Mouse (Mus musculus) ES-E14 (cell line): ENCODE measurements around the gene Dtnbp1.

Source experiments
- HCFC1 ChIP-seq: IDR thresholded peaks from 2 replicates; pipeline ENCODE4 v1.6.1; 2012; ENCODE audit warnings: low read length, inconsistent platforms, borderline replicate concordance; ENCODE audit not compliant: insufficient read depth
- ZC3H11A ChIP-seq: IDR thresholded peaks from 2 replicates; pipeline ENCODE4 v1.6.1; 2012; ENCODE audit warnings: low read depth, mild to moderate bottlenecking, inconsistent platforms, low read length, borderline replicate concordance
- ZNF384 ChIP-seq: IDR thresholded peaks from 2 replicates; pipeline ENCODE4 v1.6.1; 2012; ENCODE audit warnings: low read depth, low read length, inconsistent platforms

DNA sequence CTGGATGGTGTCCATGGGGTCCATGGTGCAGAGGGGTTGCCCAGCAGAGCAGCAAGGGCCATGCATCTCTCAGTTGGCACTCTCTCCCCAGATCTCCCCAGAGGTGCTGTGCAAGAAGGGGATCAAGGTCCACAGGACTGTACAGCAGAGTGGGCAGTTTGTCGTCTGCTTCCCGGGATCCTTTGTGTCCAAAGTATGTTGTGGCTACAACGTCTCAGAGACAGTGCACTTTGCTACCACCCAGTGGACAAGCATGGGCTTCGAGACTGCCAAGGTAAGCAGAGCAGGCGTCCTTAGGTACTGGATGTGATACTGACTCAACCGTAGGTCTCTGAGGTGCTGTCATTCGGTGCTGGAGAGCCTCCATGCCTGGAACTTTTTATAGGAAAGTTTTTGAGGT, 88.4 kb downstream of the Dtnbp1 start:
- TF ChIP-seq ZC3H11A (no peak), HCFC1 (no peak), ZNF384 (no peak)
